Mouse (Mus musculus) heart, adult 11 months (tissue): ENCODE results near the gene Notch2.
A peak's percentile ranks its signal among the peaks of the same experiment; 100 is the strongest.

Source experiments
- DNase-seq: peaks from one replicate; pipeline ENCODE4 v3.0.0; 2022

Notch2 gene

GRCm38 (mm10) chr3:97998349-97998748 lies 15.0 kb upstream of the Notch2 start:
- DNase-seq, result peak; percentile 71

DNA sequence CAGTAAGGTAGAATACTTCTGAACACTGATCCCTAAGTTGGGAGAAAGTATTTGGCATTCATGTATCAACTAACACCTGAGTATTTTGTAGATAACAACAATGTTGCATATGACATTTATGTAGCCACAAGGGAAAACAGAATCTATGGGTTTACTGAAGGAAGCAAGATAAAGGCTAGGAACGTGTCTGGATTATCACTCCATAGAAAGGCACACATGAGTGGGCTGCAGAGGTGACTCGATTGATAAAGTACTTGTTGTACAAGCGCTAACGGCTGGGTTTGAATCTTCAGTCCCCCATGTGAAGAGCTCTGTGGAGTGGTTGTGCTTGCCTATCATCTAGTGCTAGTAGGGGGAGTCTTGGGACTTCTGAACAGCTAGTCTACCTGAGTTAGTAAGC lies 9.8 kb upstream of the Notch2 start:
- DNase-seq, result no peak

GRCm38 (mm10) chr3:98004231-98004630 lies 9.1 kb upstream of the Notch2 start:
- DNase-seq, result no peak

DNA sequence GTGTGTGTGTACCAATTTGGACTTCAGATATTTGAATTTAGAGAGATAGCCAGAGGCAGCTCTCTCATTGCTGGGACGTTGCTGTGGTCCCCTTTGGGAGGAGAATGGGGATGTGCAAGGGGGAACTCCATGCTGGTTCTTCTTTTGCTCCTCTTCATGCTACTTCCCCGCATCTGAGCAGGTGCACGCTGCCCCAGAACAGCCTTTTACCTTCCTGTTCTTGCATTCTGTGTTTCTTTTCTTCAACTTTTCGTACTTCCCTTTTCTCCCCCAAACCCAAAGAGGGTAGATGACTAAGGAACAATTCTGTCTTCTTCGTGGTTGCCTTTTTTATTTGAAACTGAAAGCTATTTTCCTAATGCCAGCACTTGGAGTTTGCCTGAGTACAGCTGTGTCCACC lies 8.0 kb upstream of the Notch2 start:
- peak; percentile 79 for DNase-seq

DNA sequence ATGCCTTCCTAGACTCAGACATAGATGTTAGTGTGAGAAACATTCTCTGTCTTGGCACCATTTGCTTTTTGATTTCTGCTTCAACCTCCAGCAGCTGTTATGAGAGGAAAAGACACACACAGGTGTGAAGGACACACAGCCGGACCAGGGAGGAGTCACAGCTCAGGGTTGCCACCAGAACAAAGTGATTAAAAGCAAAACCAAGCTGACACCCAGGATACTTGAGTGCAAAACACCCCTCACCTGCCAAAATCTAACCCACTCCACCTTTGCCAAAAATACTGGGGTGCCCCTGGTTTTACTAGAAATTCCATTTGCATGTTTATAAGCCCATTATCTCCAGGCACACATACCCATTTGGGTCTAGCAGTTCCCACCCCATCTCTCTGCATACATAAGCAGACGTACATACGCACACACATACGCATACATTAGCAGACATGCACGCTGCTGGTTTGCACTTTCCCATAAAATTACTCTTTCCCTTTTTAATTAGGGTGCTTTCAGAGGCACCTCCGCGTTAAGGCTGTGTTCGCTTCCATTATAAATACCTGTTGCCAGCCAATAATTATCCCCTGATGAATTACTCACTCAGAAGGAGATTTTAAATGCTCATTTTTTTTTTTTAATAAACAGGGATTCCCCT lies 7.2 kb upstream of the Notch2 start:
- peak; percentile 71 for DNase-seq

DNA sequence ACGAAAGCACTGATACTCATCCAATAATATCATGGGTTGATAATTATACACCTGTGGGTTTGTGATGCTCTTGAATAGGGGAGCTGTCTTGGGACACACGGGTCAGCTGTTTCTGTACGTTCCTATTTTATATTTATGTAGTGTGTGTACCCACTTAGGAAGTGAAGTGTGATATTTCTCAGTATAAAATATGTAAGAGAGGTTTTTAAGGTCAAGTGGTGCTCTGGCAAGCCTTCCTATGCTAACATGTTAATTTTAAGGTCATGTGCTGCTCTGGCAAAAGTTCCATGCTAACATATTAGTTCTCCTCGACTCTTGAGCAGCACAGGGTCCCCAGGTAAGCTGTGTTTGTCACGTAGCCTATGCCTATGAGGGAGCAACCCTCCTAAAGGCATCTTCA lies 6.4 kb upstream of the Notch2 start:
- DNase-seq, result no peak

DNA sequence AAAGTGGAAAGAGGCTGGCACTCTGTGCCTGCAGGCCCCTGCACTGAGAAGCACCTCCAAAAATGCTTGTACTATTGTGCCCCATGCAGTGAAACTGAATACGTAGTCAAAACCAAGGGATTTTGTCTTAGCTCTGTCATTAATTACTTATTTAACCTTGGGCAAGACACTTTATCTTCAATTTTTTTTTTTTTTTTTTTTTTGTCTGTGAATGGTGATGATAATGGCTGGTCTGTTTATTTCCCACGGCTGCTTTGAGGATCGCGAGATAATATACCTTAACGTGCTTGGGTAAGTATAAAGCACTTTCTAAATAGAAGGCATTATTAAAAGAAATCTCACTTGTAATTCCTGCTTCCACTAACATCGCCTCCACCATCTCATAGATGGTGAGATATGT lies 5.2 kb upstream of the Notch2 start:
- DNase-seq, result no peak

DNA sequence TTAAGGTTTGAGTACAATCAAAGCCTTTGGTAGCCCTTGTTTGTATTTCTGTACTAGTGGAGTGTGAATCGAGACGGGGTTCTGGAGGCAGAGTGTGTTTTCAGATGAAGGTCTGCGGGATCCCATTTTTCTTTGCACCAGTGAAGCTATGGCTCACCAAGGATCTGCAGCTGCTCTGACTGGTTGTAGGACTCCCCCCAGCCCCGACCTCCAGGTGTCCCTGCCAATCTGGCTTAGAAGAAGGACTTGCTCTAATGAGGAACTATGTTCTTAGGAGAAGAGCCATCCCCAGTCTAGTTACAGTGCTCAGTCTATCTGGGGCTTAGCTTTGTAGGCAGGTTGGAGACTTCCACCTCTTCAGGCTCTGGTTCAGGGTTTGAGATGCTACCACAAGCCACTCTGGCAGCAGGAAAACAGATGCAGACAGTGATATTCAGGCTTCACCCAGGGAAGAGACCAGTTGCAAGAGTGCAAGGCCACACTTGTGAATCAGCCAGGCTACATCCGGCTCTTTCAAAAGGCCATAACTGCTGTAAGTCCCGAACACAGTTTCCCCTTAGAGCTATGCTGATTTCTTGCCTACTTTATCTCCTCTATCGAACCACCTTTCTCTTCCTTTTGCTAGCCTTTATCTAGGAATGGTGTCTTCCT lies 4.0 kb upstream of the Notch2 start:
- peak; percentile 63 for DNase-seq

DNA sequence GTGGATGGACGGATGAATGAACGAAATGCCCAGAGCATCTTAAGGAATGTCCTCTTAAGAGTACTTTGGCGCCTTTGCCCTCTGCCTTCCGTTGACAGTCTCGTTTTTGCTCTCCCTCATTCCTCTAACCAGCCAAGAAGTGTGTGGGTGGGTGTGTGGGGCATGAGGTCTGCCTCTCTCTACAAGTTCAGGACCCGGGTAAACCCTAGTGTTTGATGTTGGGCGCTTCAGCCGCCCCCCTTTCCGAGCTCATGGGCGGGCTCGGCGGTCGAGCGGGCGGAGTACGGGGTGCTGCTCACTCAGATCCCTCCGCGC lies 284 bp upstream of the Notch2 start:
- no peak for DNase-seq

DNA sequence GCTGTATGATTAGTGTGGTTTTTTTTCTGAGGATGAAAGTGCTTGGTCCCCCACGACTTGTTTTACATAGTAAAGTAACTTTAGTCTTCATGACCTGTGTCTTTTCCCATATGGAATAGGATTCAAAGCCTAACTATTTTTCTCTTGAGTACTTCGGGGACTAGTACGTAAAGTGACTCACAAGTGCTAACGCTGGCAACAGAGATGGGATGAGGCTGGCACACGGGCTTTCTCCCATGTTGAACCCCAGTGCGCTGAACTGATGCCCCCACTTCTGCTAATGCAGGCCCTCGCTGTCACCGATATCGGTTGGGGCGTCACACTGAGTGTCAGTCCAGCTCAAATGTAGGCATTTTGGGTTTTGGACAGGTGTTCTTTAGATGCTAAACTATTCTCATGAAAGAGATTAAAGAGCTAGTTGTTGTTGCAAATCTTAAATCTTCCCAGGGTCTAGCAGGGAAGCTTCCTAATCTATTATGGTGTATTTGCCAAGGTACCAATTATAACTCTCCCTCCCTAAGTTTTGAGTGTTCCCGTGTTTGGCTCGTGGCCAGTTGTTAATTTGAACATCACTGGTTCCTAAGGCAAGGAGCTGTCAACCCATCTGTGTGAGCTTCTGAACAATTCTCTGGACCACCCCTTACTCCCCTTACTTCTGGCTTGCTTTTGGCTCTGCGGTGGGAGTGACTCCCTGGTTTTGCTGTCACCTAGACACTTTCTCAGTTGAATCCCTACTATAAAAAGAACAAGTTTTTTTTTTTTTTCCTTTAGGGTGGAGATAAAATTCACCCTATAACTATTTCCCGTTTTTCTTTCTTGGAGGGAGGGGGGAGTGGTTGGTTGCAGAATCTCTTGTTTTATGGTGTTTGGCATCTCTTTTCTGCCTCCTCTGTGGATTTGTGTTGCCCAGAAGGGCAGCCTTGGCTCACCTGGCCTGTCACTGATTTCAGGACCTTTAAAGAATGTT lies 2.2 kb downstream of the Notch2 start:
- peak; percentile 93 for DNase-seq

GRCm38 (mm10) chr3:98016901-98017591 lies 3.7 kb downstream of the Notch2 start:
- DNase-seq, result no peak

DNA sequence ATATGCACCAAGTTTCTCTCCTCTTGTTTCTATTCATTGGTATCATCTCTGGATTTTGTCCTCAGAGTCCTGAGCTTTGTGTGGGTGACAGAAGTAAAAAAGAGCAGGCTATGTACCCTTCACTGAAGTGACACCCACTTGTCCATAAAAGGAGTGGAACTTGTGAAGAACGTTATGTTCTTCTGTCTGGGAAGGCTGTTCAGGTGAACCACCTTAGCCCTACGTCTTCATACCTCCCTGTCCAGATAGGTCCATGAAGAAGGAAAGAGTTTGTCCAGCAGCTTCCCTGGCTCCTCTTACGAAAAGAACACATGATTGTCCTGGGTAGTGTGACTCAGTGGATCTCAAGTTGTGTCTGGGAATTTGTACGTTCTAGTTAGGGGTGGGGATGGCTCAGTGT lies 4.9 kb downstream of the Notch2 start:
- DNase-seq, result no peak

DNA sequence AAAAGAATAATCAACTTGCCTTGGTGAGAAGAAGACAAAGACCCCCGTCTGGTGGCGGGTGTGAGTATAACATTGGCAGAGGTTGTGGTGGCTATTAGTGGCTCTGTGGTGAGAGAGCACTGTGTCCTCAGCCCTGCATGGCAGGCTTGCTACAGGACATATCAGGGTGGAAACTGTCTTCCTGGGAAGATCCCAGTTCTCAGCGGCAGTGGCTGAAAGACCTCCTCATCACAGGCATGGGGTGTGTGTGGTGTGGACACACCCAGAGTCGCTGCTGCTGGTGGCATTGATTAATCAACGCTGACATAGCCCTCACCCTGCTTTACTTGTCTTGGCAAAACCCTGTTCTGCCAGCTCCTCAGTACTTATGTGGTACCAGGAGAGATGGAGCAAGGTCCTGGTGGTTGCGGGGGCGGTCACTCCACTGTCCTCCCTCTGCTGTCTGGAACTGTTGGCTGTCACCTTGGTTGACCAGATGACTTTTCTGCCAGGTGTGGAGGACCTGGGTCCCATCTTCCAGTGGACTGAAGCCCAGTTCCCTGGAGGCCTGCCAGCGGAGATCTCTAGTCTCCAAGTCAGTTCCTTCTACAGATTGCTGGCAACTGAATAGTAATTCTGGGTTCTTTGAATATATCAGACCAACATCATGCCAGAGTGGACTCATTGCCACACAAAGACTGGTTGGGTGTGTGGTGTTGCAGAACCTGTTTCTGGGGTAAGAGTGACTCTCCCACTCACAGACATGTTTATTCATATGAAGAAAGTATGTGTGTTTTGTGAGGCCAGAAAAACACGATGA lies 7.3 kb downstream of the Notch2 start:
- DNase-seq, result peak; percentile 87

- peak; percentile 96 for DNase-seq
Measured at GRCm38 (mm10) chr3:98024288-98024848, 11.0 kb downstream of the Notch2 start.

GRCm38 (mm10) chr3:98025521-98025920 lies 12.2 kb downstream of the Notch2 start:
- peak; percentile 96 for DNase-seq

DNA sequence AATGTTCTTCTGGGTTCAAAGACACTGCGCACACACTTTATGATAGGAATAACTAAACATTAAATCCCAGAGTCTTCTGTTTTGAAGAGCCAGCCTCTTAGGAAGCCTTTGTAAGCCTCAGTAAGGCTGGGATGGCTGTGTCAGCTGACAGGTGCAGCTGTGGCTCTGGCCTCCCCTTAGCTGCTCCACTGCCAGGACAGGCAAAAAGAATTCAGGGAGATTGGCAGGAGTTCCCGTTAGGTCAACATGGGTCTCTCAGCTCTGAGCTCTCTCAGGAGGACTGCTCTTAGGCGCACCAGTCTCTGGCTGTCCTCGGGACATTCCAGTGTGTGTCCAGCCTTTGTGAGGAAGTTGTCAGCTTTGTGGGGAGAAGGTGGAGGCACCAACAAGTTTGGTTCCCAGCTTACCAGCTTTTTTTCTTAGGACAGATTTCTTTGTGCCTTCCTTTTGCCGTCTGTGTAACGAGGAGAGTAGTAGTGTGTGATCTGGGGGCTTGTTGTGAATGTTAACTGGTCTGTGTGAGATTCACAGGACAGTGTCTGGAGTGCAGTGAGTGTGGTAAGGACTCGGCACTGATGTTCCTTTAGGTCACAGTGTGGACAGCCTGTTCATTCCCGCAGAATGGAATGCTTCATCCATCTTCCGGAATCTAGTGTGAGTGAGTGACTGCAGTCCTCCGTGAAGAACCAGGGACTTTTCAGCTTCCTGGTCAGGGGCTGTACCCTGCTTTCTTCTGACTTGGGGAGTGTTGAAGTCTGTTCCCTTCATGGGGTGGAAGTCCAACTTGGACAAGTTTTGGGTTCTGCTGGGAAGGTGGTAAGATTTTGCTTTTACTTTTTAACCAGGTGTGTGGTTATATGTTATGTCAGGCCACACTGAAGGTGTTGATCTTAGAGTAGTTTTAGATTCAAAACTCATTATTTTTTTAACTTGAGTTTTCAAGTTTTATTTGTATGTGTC lies 12.9 kb downstream of the Notch2 start:
- peak; percentile 97 for DNase-seq

- DNase-seq, result peak; percentile 95
Measured at GRCm38 (mm10) chr3:98027371-98027774, 14.0 kb downstream of the Notch2 start.

- no peak for DNase-seq
Measured at GRCm38 (mm10) chr3:98028072-98028471, 14.7 kb downstream of the Notch2 start.

- DNase-seq, result peak; percentile 93
Measured at GRCm38 (mm10) chr3:98028936-98029335, 15.6 kb downstream of the Notch2 start.

- no peak for DNase-seq
Measured at GRCm38 (mm10) chr3:98031104-98031503, 17.8 kb downstream of the Notch2 start.

GRCm38 (mm10) chr3:98032191-98032590 lies 18.9 kb downstream of the Notch2 start:
- DNase-seq, result no peak
